Mouse (Mus musculus) midbrain, embryonic 14.5 days (tissue): ENCODE measurements around the gene Ahnak. TPM values are rescaled to one million over a fixed set of nuclear protein-coding genes. Genes with fewer than 3 reads are reported as not detected.

Source experiments
- ATAC-seq: fragments of 200-750 bp; cut with Nextera tagmentation; 2 replicates; pipeline ENCODE4 v1.8.0; 2017; ENCODE audit warnings: moderate number of reproducible peaks, moderate library complexity; ENCODE audit not compliant: low FRiP score, low TSS enrichment
- DNase-seq: peaks from one replicate; pipeline ENCODE4 v3.0.0-alpha.2; 2015
- H3K27ac ChIP-seq: fragments of 300-500 bp; sonication (generic); replicated peaks from 2 replicates; pipeline ENCODE4 v1.5.1; 2014; ENCODE audit warnings: mild to moderate bottlenecking, low read depth, low read length, moderate library complexity
- H3K27me3 ChIP-seq: fragments of 300-500 bp; sonication (generic); 2 replicates; pipeline ENCODE4 v1.6.1; 2014; ENCODE audit warnings: low read length, control low read depth, mixed read lengths; ENCODE audit not compliant: control insufficient read depth, insufficient read depth
- H3K36me3 ChIP-seq: fragments of 300-500 bp; sonication (generic); 2 replicates; pipeline ENCODE4 v1.6.1; 2014; ENCODE audit warnings: low read length, control low read depth; ENCODE audit not compliant: control insufficient read depth, insufficient read depth
- H3K4me1 ChIP-seq: fragments of 300-500 bp; sonication (generic); 2 replicates; pipeline ENCODE4 v1.6.1; 2014; ENCODE audit warnings: mild to moderate bottlenecking, antibody characterized with exemption, low read length, control low read depth; ENCODE audit not compliant: control insufficient read depth, insufficient read depth
- H3K4me2 ChIP-seq: fragments of 300-500 bp; sonication (generic); 2 replicates; pipeline ENCODE4 v1.6.1; 2014; ENCODE audit warnings: mild to moderate bottlenecking, low read length, moderate library complexity
- H3K4me3 ChIP-seq: fragments of 300-500 bp; sonication (generic); replicated peaks from 2 replicates; pipeline ENCODE4 v1.5.1; 2014; ENCODE audit warnings: low read depth, low read length
- H3K9ac ChIP-seq: fragments of 300-500 bp; sonication (generic); replicated peaks from 2 replicates; pipeline ENCODE4 v1.6.1; 2014; ENCODE audit warnings: mild to moderate bottlenecking, low read length, moderate library complexity
- H3K9me3 ChIP-seq: fragments of 300-500 bp; sonication (generic); 2 replicates; pipeline ENCODE4 v1.6.1; 2016; ENCODE audit warnings: low read length, control low read depth, mixed read lengths; ENCODE audit not compliant: control insufficient read depth
- WGBS: fragments of 180-500 bp; shearing (Covaris S2); extraction: QIAGEN DNeasy Blood & Tissue Kit; methylation state at CpG from one replicate; pipeline ENCODE4 v1.1.7; 2014; 5-methylcytosine and 5-hydroxymethylcytosine counted together
- polyA plus RNA-seq: library from polyadenylated mRNA; unstranded; fragments of >200 nt; fragmentation: Nextera tagmentation; extraction: Ambion mirVana; gene quantifications from 2 replicates; pipeline ENCODE4 v1.2.1, GENCODE M21; 2014

Gene Ahnak
- polyA plus RNA-seq, 1 experiment from 2014 or later = 4.2 TPM

GRCm38 (mm10) chr19:9070316-9070715, 81.2 kb downstream of the Ahnak start:
- Histone ChIP-seq H3K4me3 (no peak overlapping the region), H3K9me3 (no peaks in the 10 kb centered on the region), H3K9ac (no peak overlapping the region), H3K36me3 (no peaks in the 10 kb centered on the region), H3K27ac (no peak overlapping the region), H3K27me3 (no peaks in the 10 kb centered on the region), H3K4me2 (no peak overlapping the region), H3K4me1 (peaks cover 7% of the 10 kb centered on the region)
- WGBS = 81% methylated on average over 2 of the region's 2 CpGs
- no peak for DNase-seq
- no peak for ATAC-seq

- ATAC-seq = no peak
Measured at GRCm38 (mm10) chr19:9071456-9072156, 82.5 kb downstream of the Ahnak start.

GRCm38 (mm10) chr19:9072157-9072530, 83.1 kb downstream of the Ahnak start:
- Histone ChIP-seq H3K4me3 (no peak overlapping the region), H3K9ac (no peak overlapping the region), H3K27ac (no peak overlapping the region), H3K4me1 (no peaks in the 10 kb centered on the region), H3K36me3 (no peaks in the 10 kb centered on the region), H3K9me3 (no peaks in the 10 kb centered on the region), H3K4me2 (no peak overlapping the region), H3K27me3 (no peaks in the 10 kb centered on the region)
- DNase-seq (no peak), ATAC-seq (no peak)
- 97% methylated on average over 2 of the region's 2 CpGs for WGBS

More at GRCm38 (mm10) chr19:9071456-9072156, 82.5 kb downstream of the Ahnak start:
- Histone ChIP-seq H3K9ac (no peak overlapping the region), H3K27ac (peak overlapping the region; percentile 38; the same call in 1 of the 2 replicates), H3K4me1 (peaks cover under 1% of the 10 kb centered on the region; the same call in 1 of the 2 replicates), H3K4me3 (no peak overlapping the region), H3K27me3 (no peaks in the 10 kb centered on the region), H3K9me3 (no peaks in the 10 kb centered on the region), H3K36me3 (no peaks in the 10 kb centered on the region), H3K4me2 (no peak overlapping the region)
- DNase-seq = peak; percentile 67
- WGBS = 46% methylated on average over 7 of the region's 7 CpGs

GRCm38 (mm10) chr19:9073776-9074411, 84.8 kb downstream of the Ahnak start:
- H3K4me1 ChIP-seq = no peaks in the 10 kb centered on the region
- H3K9ac ChIP-seq = no peak overlapping the region
- H3K36me3 ChIP-seq = no peaks in the 10 kb centered on the region
- 84% methylated on average over 12 of the region's 12 CpGs for WGBS
- no peaks in the 10 kb centered on the region for H3K9me3 ChIP-seq
- H3K27me3 ChIP-seq = no peaks in the 10 kb centered on the region
- DNase-seq = no peak
- no peak overlapping the region for H3K4me2 ChIP-seq
- no peak overlapping the region for H3K4me3 ChIP-seq
- no peak for ATAC-seq
- H3K27ac ChIP-seq = no peak overlapping the region

GRCm38 (mm10) chr19:9074424-9074823, 85.3 kb downstream of the Ahnak start:
- Histone ChIP-seq H3K4me2 (no peak overlapping the region), H3K27me3 (no peaks in the 10 kb centered on the region), H3K4me1 (no peaks in the 10 kb centered on the region), H3K9me3 (no peaks in the 10 kb centered on the region), H3K36me3 (no peaks in the 10 kb centered on the region), H3K9ac (no peak overlapping the region), H3K4me3 (no peak overlapping the region), H3K27ac (no peak overlapping the region)
- 80% methylated on average over 4 of the region's 4 CpGs for WGBS
- ATAC-seq = no peak
- no peak for DNase-seq

- ATAC-seq = no peak
- H3K4me2 ChIP-seq = no peak overlapping the region
- H3K27me3 ChIP-seq = no peaks in the 10 kb centered on the region
- H3K27ac ChIP-seq = no peak overlapping the region
- DNase-seq = no peak
- WGBS = 70% methylated on average over 2 of the region's 2 CpGs
- H3K4me3 ChIP-seq = no peak overlapping the region
- no peaks in the 10 kb centered on the region for H3K9me3 ChIP-seq
- H3K9ac ChIP-seq = no peak overlapping the region
- H3K36me3 ChIP-seq = no peaks in the 10 kb centered on the region
- no peaks in the 10 kb centered on the region for H3K4me1 ChIP-seq
Measured at GRCm38 (mm10) chr19:9075558-9075957, 86.5 kb downstream of the Ahnak start.

- ATAC-seq = no peak
- no peaks in the 10 kb centered on the region for H3K4me1 ChIP-seq
Measured at GRCm38 (mm10) chr19:9076035-9076434, 87.0 kb downstream of the Ahnak start.

GRCm38 (mm10) chr19:9076982-9077660, 88.0 kb downstream of the Ahnak start:
- Histone ChIP-seq H3K4me1 (no peaks in the 10 kb centered on the region), H3K9me3 (no peaks in the 10 kb centered on the region), H3K4me3 (no peak overlapping the region), H3K4me2 (no peak overlapping the region), H3K9ac (no peak overlapping the region), H3K27ac (no peak overlapping the region), H3K36me3 (no peaks in the 10 kb centered on the region), H3K27me3 (no peaks in the 10 kb centered on the region)
- WGBS = 82% methylated on average over 4 of the region's 4 CpGs
- ATAC-seq (no peak), DNase-seq (no peak)

More at GRCm38 (mm10) chr19:9076035-9076434, 87.0 kb downstream of the Ahnak start:
- no peak overlapping the region for H3K4me2 ChIP-seq
- no peak overlapping the region for H3K27ac ChIP-seq
- no peak for DNase-seq
- no peaks in the 10 kb centered on the region for H3K9me3 ChIP-seq
- H3K27me3 ChIP-seq = no peaks in the 10 kb centered on the region
- WGBS = 91% methylated on average over 3 of the region's 3 CpGs
- H3K4me3 ChIP-seq = no peak overlapping the region
- H3K36me3 ChIP-seq = no peaks in the 10 kb centered on the region
- H3K9ac ChIP-seq = no peak overlapping the region
